Mouse (Mus musculus) intestine, embryonic 14.5 days (tissue): ENCODE data around the gene Hoxa7. TPM values are rescaled to one million over a fixed set of nuclear protein-coding genes. Genes with fewer than 3 reads are reported as not detected.

Experiments used
- ATAC-seq: fragments of 200-750 bp; cut with Nextera tagmentation; replicated peaks from 2 replicates; pipeline ENCODE4 v1.8.0; 2017; ENCODE audit warnings: low read depth, moderate number of reproducible peaks, moderate TSS enrichment, moderate library complexity; ENCODE audit not compliant: low FRiP score, low TSS enrichment
- DNase-seq: peaks from one replicate; pipeline ENCODE4 v3.0.0-alpha.2; 2018; ENCODE audit warnings: low spot score
- H3K27ac ChIP-seq: fragments of 300-500 bp; sonication (generic); 2 replicates; pipeline ENCODE4 v1.5.1; 2014; ENCODE audit warnings: low read depth, mild to moderate bottlenecking, control low read depth
- H3K27me3 ChIP-seq: fragments of 300-500 bp; sonication (generic); replicated peaks from 2 replicates; pipeline ENCODE4 v1.6.1; 2014; ENCODE audit warnings: low read length, control low read depth; ENCODE audit not compliant: control insufficient read depth, insufficient read depth
- H3K36me3 ChIP-seq: fragments of 300-500 bp; sonication (generic); 2 replicates; pipeline ENCODE4 v1.6.1; 2014; ENCODE audit warnings: low read length, control low read depth; ENCODE audit not compliant: control insufficient read depth, insufficient read depth
- H3K4me1 ChIP-seq: fragments of 300-500 bp; sonication (generic); replicated peaks from 2 replicates; pipeline ENCODE4 v1.6.1; 2014; ENCODE audit warnings: low read length, control low read depth, mixed read lengths; ENCODE audit not compliant: control insufficient read depth, insufficient read depth
- H3K4me2 ChIP-seq: fragments of 300-500 bp; sonication (generic); 2 replicates; pipeline ENCODE4 v1.6.1; 2014; ENCODE audit warnings: low read length
- H3K4me3 ChIP-seq: fragments of 300-500 bp; sonication (generic); 2 replicates; pipeline ENCODE4 v1.5.1; 2014; ENCODE audit warnings: low read depth, low read length, control low read depth, mixed read lengths
- H3K9ac ChIP-seq: fragments of 300-500 bp; sonication (generic); 2 replicates; pipeline ENCODE4 v1.6.1; 2014; ENCODE audit warnings: mild to moderate bottlenecking, low read length
- H3K9me3 ChIP-seq: fragments of 300-500 bp; sonication (generic); 2 replicates; pipeline ENCODE4 v1.6.1; 2016; ENCODE audit warnings: low read length, control low read depth; ENCODE audit not compliant: control insufficient read depth
- WGBS: fragments of 180-500 bp; shearing (Covaris S2); extraction: QIAGEN DNeasy Blood & Tissue Kit; methylation state at CpG from one replicate; pipeline ENCODE4 v1.1.7; 2014; 5-methylcytosine and 5-hydroxymethylcytosine counted together
- polyA plus RNA-seq: library from polyadenylated mRNA; unstranded; fragments of >200 nt; fragmentation: Nextera tagmentation; extraction: Ambion mirVana; gene quantifications from 2 replicates; pipeline ENCODE4 v1.2.1, GENCODE M21; 2014

The Hoxa7 gene
- polyA plus RNA-seq, 1 experiment from 2014 or later = 9.2 TPM

DNA sequence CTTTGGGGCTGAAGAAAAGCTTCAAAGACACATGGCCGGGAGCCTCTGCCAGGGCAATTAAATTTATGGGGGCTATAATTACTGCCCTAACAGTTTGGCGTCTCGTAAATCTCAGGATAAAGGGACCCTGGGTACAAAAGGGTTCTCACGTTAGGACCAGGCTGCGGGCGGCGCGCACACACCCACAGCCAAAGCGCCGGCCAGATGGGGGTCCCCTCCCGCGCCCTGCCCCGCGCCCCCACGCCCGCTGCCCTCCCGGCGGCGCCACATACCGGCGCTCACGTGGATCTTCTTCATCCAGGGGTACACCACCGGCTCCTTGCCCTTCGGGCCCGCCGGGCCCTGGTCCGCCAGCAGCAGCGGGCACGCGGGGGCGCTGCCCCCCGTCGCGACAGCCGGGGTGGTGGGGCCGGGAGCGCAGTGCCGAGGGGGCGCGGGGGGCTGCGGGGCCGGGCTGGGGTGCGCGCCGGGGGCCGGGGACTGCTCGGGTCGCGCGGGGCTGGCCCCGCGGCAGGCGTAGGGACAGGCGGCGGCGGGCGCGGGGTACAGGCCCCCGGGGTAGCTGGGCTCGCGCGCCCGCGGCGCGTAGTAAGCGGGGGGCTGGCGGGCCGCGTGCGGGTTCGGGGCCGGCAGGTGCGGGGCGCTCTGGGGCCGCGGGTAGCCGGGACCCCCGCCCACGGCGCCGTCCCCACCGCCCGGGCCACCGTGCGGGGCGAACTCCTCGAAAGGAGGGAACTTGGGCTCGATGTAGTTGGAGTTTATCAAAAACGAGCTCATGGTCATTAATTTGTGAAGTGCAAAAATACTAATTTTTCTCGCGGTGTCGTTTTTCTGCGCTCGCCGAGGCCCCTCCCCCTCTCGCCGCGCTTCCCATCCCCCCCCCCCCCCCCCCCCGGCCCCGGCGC lies 30.5 kb downstream of the Hoxa7 start, which contains the start of gene Hoxa4:
TSS of gene Hoxa4 (minus strand) at position 848 of the 905 bp plus-strand sequence.
- Histone ChIP-seq H3K9me3 (no peaks in the 10 kb centered on the region), H3K27ac (peak within 1 kb of the TSS; percentile 95), H3K36me3 (peaks cover 3% of the 10 kb centered on the region; the same call in 1 of the 2 replicates), H3K27me3 (no peaks in the 10 kb centered on the region), H3K4me3 (peak within 1 kb of the TSS; percentile 58), H3K4me1 (peaks cover 66% of the 10 kb centered on the region), H3K4me2 (peak within 1 kb of the TSS; percentile 78), H3K9ac (peak within 1 kb of the TSS; percentile 91)
- no peak for DNase-seq
- WGBS = under 1% methylated on average over 69 of the region's 102 CpGs
- ATAC-seq = peak; percentile 29; the same call in 1 of the 2 replicates

DNA sequence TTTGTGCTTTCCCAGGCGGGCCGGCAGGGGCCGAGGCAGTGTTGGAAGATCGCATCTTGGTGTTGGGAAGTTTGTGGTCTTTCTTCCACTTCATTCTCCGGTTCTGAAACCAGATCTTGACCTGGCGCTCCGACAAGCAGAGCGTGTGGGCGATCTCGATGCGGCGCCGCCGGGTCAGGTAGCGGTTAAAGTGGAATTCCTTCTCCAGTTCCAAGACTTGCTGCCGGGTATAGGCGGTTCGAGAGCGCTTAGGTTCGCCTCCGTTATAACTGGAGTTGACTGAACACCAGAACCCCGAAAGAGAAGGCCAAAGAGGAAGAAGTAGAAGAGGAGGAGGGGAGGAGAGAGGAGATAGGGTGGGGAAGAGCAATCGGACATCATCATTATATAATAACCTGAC lies 31.2 kb downstream of the Hoxa7 start:
- Histone ChIP-seq H3K4me1 (peaks cover 67% of the 10 kb centered on the region), H3K9me3 (no peaks in the 10 kb centered on the region), H3K4me3 (peak overlapping the region; percentile 58), H3K9ac (peak overlapping the region; percentile 91), H3K27me3 (no peaks in the 10 kb centered on the region), H3K36me3 (peaks cover 3% of the 10 kb centered on the region; the same call in 1 of the 2 replicates), H3K4me2 (peak overlapping the region; percentile 78), H3K27ac (peak overlapping the region; percentile 95)
- DNase-seq (peak; percentile 77), ATAC-seq (no peak)
- 6% methylated on average over 23 of the region's 23 CpGs for WGBS

DNA sequence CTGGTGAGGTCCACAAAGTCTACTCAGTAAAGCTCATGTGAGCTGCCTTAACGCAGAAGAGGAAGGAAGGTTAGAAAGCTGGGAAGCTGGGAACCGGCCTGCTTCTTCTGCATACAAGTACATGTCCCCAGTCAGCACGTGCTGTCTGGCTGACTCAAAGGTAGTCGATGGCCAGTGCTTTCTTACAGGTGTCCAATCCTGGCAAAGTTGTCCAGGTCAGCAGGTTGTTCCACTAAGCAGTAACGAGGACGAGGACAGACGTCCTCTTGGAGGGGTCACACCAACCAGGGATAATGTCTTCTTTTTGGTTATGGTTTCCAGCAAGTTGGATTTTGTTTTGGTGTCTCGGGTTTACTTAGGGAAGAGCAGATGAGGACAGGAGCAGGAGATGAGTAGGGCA lies 31.7 kb downstream of the Hoxa7 start:
- peak overlapping the region; percentile 95 for H3K27ac ChIP-seq
- H3K36me3 ChIP-seq = peaks cover 3% of the 10 kb centered on the region; the same call in 1 of the 2 replicates
- peak overlapping the region; percentile 78 for H3K4me2 ChIP-seq
- 26% methylated on average over 8 of the region's 8 CpGs for WGBS
- H3K27me3 ChIP-seq = no peaks in the 10 kb centered on the region
- peak overlapping the region; percentile 91 for H3K9ac ChIP-seq
- DNase-seq (peak; percentile 77), ATAC-seq (no peak)
- H3K4me1 ChIP-seq = peaks cover 69% of the 10 kb centered on the region
- H3K4me3 ChIP-seq = peak overlapping the region; percentile 58
- H3K9me3 ChIP-seq = no peaks in the 10 kb centered on the region

DNA sequence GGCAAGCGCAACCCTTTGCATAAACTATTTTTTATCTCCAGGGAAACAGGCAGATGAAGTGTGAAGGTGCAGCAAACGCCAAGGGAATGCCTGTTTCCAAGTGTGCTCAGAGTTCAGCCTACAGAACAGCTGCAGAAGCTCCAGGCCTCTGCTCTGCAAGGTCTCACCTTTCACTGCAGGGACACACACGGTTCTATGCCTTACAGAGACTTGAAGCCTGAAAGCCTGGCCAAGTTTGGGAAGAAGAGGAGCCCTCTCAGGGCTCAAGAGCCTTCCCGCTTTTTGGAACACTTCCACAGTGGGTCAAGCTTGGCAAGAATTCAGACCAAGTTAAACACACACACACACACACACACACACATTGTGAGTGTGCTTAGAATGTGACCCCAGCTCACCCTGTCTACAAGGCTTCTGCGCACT lies 32.5 kb downstream of the Hoxa7 start:
- DNase-seq (peak; percentile 73), ATAC-seq (0 out of 2 replicates have a peak, but pooled peaks have one; percentile 11)
- Histone ChIP-seq H3K4me3 (peak overlapping the region; percentile 58), H3K4me2 (peak overlapping the region; percentile 78), H3K27me3 (no peaks in the 10 kb centered on the region), H3K27ac (peak overlapping the region; percentile 95), H3K36me3 (peaks cover 3% of the 10 kb centered on the region; the same call in 1 of the 2 replicates), H3K4me1 (peaks cover 69% of the 10 kb centered on the region), H3K9ac (peak overlapping the region; percentile 91), H3K9me3 (no peaks in the 10 kb centered on the region)
- 17% methylated on average over 5 of the region's 5 CpGs for WGBS

DNA sequence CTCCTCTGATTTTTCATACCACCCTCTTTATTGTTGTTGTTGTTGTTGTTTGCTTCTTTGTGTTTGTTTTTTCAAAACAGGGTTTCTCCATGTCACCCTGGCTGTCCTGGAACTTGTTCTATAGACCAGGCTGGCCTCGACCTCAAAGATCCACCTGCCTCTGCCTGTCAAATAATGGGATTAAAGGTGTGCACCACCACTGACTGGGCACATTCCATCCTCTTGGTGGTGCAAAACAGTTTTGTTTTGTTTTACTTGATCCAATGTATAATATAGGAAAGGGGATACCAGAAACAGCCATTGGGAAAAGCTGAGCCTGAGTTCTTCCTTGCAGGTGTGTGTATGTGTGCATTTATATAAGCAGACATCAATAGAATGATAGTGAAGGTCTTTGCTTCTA lies 35.2 kb downstream of the Hoxa7 start:
- H3K9me3 ChIP-seq = no peaks in the 10 kb centered on the region
- peaks cover 76% of the 10 kb centered on the region for H3K4me1 ChIP-seq
- no peak overlapping the region for H3K4me3 ChIP-seq
- no peaks in the 10 kb centered on the region for H3K27me3 ChIP-seq
- WGBS = 61% methylated on average over 1 of the region's 1 CpGs
- H3K36me3 ChIP-seq = peaks cover 8% of the 10 kb centered on the region; the same call in 1 of the 2 replicates
- ATAC-seq (no peak), DNase-seq (peak; percentile 50)
- no peak overlapping the region for H3K9ac ChIP-seq
- no peak overlapping the region for H3K4me2 ChIP-seq
- H3K27ac ChIP-seq = no peak overlapping the region

DNA sequence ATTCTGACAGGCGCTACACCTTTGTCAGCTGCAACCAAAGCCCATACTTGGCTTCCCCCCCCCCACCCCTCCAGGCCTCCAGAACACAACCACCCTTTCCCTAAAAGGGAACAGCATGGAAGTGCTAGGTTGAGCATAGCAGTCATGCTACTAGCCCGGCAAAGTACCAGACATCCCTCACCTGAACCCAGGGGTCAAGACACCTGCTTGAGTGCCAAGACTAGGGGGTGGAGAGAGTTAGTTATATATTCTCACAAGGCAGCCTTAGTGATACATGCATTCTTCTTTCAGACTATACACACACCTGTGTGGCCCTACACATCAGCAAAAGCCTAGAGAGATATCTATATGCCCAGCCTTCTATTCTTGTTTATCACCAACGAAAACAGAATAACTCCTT lies 35.8 kb downstream of the Hoxa7 start:
- Histone ChIP-seq H3K4me3 (no peak overlapping the region), H3K27ac (0 out of 2 replicates have a peak overlapping the region, but pooled peaks have one; percentile 69), H3K4me1 (peaks cover 82% of the 10 kb centered on the region), H3K4me2 (peak overlapping the region; percentile 39), H3K36me3 (peaks cover 8% of the 10 kb centered on the region; the same call in 1 of the 2 replicates), H3K9ac (no peak overlapping the region), H3K9me3 (no peaks in the 10 kb centered on the region), H3K27me3 (no peaks in the 10 kb centered on the region)
- WGBS = 39% methylated on average over 3 of the region's 3 CpGs
- no peak for ATAC-seq
- peak; percentile 54 for DNase-seq

DNA sequence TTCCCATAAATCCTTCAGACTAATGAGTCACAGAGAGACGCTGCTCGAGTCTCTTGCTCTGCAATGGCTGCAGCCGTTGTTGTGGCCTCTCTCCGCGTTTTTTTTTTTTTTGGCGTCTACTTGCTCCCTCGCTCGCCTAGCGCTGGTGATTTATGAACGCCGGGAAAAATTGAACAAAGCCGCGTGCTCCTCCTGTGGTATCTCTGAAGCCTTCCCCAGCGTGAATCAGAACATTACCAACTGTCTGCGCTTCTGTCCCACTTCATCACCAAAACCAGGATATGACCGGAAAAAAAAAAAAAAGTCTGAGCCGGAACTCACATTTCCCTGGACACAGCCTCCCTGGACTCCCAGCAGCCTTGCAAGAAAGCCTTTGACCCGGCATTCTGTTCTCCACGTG lies 36.4 kb downstream of the Hoxa7 start:
- WGBS = 6% methylated on average over 19 of the region's 19 CpGs
- H3K4me3 ChIP-seq = 0 out of 2 replicates have a peak overlapping the region, but pooled peaks have one; percentile 11
- peaks cover 8% of the 10 kb centered on the region; the same call in 1 of the 2 replicates for H3K36me3 ChIP-seq
- H3K27me3 ChIP-seq = no peaks in the 10 kb centered on the region
- H3K27ac ChIP-seq = peak overlapping the region; percentile 69
- H3K9ac ChIP-seq = peak overlapping the region; percentile 20; the same call in 1 of the 2 replicates
- no peak for DNase-seq
- H3K9me3 ChIP-seq = no peaks in the 10 kb centered on the region
- no peak for ATAC-seq
- H3K4me1 ChIP-seq = peaks cover 85% of the 10 kb centered on the region
- H3K4me2 ChIP-seq = peak overlapping the region; percentile 39

DNA sequence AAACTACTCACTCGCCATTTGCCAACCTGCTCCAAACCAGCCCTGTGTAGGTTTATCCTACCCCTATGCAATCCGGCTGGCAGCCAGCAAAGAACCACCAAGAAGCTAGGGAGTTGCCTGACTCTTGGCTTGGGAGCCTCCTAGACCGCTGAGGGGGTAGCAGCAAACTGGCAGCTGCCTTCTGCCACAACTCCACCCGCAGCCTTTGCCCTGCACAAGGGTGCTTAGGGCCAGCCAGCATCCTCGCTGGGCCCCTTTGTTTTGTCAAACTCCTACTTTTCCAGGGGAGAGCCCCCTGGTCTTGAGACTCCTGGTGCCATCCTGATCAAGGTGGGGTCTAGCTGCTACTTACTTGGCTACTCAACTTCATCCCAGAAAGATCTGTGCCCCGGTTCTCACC lies 37.0 kb downstream of the Hoxa7 start:
- H3K4me1 ChIP-seq = peaks cover 79% of the 10 kb centered on the region
- peaks cover 9% of the 10 kb centered on the region; the same call in 1 of the 2 replicates for H3K36me3 ChIP-seq
- no peak overlapping the region for H3K9ac ChIP-seq
- DNase-seq = no peak
- peak overlapping the region; percentile 39 for H3K4me2 ChIP-seq
- H3K4me3 ChIP-seq = no peak overlapping the region
- peak overlapping the region; percentile 69 for H3K27ac ChIP-seq
- H3K27me3 ChIP-seq = no peaks in the 10 kb centered on the region
- 24% methylated on average over 6 of the region's 6 CpGs for WGBS
- no peak for ATAC-seq
- H3K9me3 ChIP-seq = no peaks in the 10 kb centered on the region
